8 mouse cellular contexts compared by ENCODE assay signal in the genomic region with DNA sequence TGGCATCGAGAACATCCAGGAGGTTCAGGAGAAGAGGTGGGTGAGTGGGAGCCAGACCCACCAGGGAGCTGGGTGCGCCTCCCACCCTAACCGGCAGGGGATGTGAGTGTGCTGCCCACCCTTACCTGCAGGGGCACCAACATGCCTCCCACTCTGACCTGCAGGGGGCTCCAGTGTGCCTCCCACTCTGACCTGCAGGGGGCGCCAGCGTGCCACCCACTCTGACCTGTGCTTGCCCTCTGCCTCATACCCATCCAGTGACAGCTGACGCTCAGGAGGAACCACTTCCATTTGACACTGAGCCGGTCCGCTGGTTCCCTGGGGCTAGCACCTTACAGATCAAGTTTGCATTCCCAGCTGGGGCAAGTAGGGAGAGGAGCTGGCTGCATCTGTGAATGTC.
DNase-seq lines count a peak whose midpoint lies in the region; ATAC-seq and TF ChIP-seq lines count a peak whose summit lies in the region.

No protein-coding gene starts in this region.

- H3K9ac ChIP-seq in embryonic facial prominence, embryonic 14.5 days (ENCODE audit: low read depth, low read length), result 0 out of 2 replicates have a peak overlapping the region, but pooled peaks have one; percentile 2
- H3K9ac ChIP-seq in stomach, postnatal 0 days (ENCODE audit: low read length), result no peak overlapping the region

- 53% methylated on average over 6 of the region's 8 CpGs for WGBS in embryonic facial prominence, embryonic 14.5 days
- 56% methylated on average over 8 of the region's 8 CpGs for WGBS in stomach, postnatal 0 days

- H3K4me1 ChIP-seq in embryonic facial prominence, embryonic 14.5 days (ENCODE audit: control insufficient read depth, insufficient read depth, low read length), result 0 out of 2 replicates have a peak, but pooled peaks cover 5% of the 10 kb centered on the region
- H3K4me1 ChIP-seq in stomach, postnatal 0 days (replicated peaks; ENCODE audit: control insufficient read depth, insufficient read depth), result no peaks in the 10 kb centered on the region

- H3K9me3 ChIP-seq in embryonic facial prominence, embryonic 14.5 days (ENCODE audit: control insufficient read depth, low read length), result no peaks in the 10 kb centered on the region
- no peaks in the 10 kb centered on the region for H3K9me3 ChIP-seq in stomach, postnatal 0 days (ENCODE audit: control insufficient read depth, low read length)

- no peak for ATAC-seq in cerebellum, adult (ENCODE audit: insufficient number of reproducible peaks, low FRiP score, low TSS enrichment)
- no peak for ATAC-seq in embryonic facial prominence, embryonic 14.5 days (ENCODE audit: low read depth)
- ATAC-seq in hematopoietic stem cell, adult 5-6 weeks (replicated peaks in 1 of 2; ENCODE audit: insufficient read depth in 1 of 2, low FRiP score in 2 of 2, low TSS enrichment in 1 of 2, low read depth in 1 of 2, poor library complexity in 2 of 2, severe bottlenecking in 2 of 2), result peak; percentile 54 to 60
- peak; percentile 21 for ATAC-seq in stomach, postnatal 0 days (ENCODE audit: low FRiP score, low TSS enrichment)

- peaks cover 26% of the 10 kb centered on the region for H3K27me3 ChIP-seq in embryonic facial prominence, embryonic 14.5 days (replicated peaks; ENCODE audit: control insufficient read depth, insufficient read depth, low read length)
- peaks cover 5% of the 10 kb centered on the region; the same call in 1 of the 2 replicates for H3K27me3 ChIP-seq in stomach, postnatal 0 days (ENCODE audit: control insufficient read depth, insufficient read depth, low read length)

- peak; percentile 61 for DNase-seq in cerebellum, adult 11 months
- peak; percentile 60 for DNase-seq in right cerebral cortex, postnatal 14 days
- DNase-seq in right cerebral cortex, adult 2 months (ENCODE audit: low spot score in 2 of 2), result no peak
- DNase-seq in embryonic facial prominence, embryonic 14.5 days (ENCODE audit: low spot score), result no peak
- DNase-seq in lung, postnatal 25 days (ENCODE audit: low spot score), result peak; percentile 53
- DNase-seq in stomach, postnatal 0 days (ENCODE audit: low spot score), result peak; percentile 69

- no peaks in the 10 kb centered on the region for H3K36me3 ChIP-seq in embryonic facial prominence, embryonic 14.5 days (ENCODE audit: control insufficient read depth, insufficient read depth, low read length)
- H3K36me3 ChIP-seq in stomach, postnatal 0 days (ENCODE audit: control insufficient read depth, insufficient read depth, low read length), result no peaks in the 10 kb centered on the region

- H3K4me3 ChIP-seq in embryonic facial prominence, embryonic 14.5 days (ENCODE audit: low read depth, low read length), result no peak overlapping the region
- H3K4me3 ChIP-seq in stomach, postnatal 0 days (ENCODE audit: low read depth, low read length), result no peak overlapping the region

- peak; percentile 96 for TF ChIP-seq CTCF in stomach, postnatal 0 days (IDR thresholded peaks at IDR 0.05; ENCODE audit: low read depth)

- no peak overlapping the region for H3K27ac ChIP-seq in embryonic facial prominence, embryonic 14.5 days (replicated peaks; ENCODE audit: low read depth, low read length)
- H3K27ac ChIP-seq in stomach, postnatal 0 days (replicated peaks), result no peak overlapping the region

- no peak overlapping the region for H3K4me2 ChIP-seq in embryonic facial prominence, embryonic 14.5 days (ENCODE audit: low read depth, low read length)
- no peak overlapping the region for H3K4me2 ChIP-seq in stomach, postnatal 0 days (replicated peaks; ENCODE audit: low read depth)

- no peak for TF ChIP-seq EP300 in stomach, postnatal 0 days (optimal IDR thresholded peaks at IDR 0.05)

Comparison
In these comparisons a context has a peak if more than half of its experiments do, and no peak if none do; other contexts are left out.
1. DNase-seq: peak in cerebellum, adult 11 months (single experiment), right cerebral cortex, postnatal 14 days (single experiment), lung, postnatal 25 days (single experiment) and stomach, postnatal 0 days (single experiment); none in right cerebral cortex, adult 2 months (0 of 2) and embryonic facial prominence, embryonic 14.5 days (single experiment).
2. ATAC-seq: peak in hematopoietic stem cell, adult 5-6 weeks (2 of 2) and stomach, postnatal 0 days (single experiment); none in cerebellum, adult (single experiment) and embryonic facial prominence, embryonic 14.5 days (single experiment).